In the genomic region with DNA sequence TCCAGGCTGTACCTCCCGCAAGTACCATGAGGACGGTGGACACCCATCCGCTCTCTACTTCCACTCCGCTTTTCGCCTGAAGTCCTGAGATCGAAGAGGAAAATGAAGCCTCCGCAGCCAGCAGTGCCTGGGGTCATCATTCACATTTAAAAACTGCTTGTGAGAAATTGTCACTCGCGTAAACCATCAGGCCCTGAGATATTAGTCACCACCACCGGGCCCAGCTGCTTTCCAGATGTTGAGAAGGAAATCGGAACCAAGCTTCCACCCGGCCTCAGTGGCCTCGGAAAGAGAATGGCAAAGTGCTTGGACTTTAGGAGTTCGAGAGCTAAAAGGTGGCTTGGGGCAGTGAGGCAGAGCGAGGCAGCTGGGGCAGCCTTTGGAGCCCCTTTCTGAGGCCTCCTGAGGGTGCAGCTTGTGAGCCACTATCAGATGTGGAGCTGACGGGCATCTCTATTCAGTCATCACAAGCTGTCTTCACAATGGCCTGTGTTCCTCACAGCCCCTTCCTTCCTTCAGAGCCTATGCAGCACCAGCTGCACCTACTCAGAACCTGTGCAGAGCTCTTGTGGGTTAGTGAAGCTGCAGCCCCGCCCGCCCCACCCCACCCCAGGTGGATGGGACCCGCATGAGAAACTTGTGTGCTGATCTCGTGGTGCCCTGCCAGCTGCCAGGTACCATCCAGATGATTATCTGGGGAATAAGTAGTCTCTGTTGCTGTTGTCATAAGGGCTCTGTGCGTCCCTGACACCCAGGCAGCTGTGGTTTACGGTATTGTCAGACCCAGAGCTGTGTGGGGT, we compare ENCODE assay signal across 11 mouse cellular contexts. TPM values are rescaled to one million over a fixed set of nuclear protein-coding genes. Genes with fewer than 3 reads are reported as not detected.
A peak's percentile ranks its signal among the peaks of the same experiment; 100 is the strongest.
DNase-seq lines count a peak whose midpoint lies in the region; ATAC-seq and TF ChIP-seq lines count a peak whose summit lies in the region.
"Had no signal": no experiment of that assay in that cellular context is flagged by ENCODE, and none has a peak within 500 bp of the region (broad histone marks: within the 10 kb centered on the region; RNA-seq: fewer than 3 reads in every experiment).

No protein-coding gene starts in this region.

- H3K9me3 ChIP-seq in embryonic facial prominence, embryonic 13.5 days: no peaks in the 10 kb centered on the region
- no peaks in the 10 kb centered on the region for H3K9me3 ChIP-seq in embryonic facial prominence, embryonic 10.5 days
- H3K9me3 ChIP-seq in intestine, postnatal 0 days (ENCODE audit: control insufficient read depth): no peaks in the 10 kb centered on the region
- no peaks in the 10 kb centered on the region for H3K9me3 ChIP-seq in forebrain, embryonic 16.5 days (ENCODE audit: control insufficient read depth, low read length)
- H3K9me3 ChIP-seq: embryonic facial prominence, embryonic 12.5 days had no signal

- TF ChIP-seq POLR2A in small intestine, adult 2 months (IDR thresholded peaks at IDR 0.05; ENCODE audit: low read depth, low read length): no peak

- H3K4me3 ChIP-seq in embryonic facial prominence, embryonic 13.5 days: no peak overlapping the region
- H3K4me3 ChIP-seq in embryonic facial prominence, embryonic 10.5 days: no peak overlapping the region
- no peak overlapping the region for H3K4me3 ChIP-seq in intestine, postnatal 0 days (ENCODE audit: low read depth, low read length)
- H3K4me3 ChIP-seq in small intestine, adult 2 months (ENCODE audit: low read depth, low read length): no peak overlapping the region
- H3K4me3 ChIP-seq in forebrain, embryonic 16.5 days (replicated peaks; ENCODE audit: low read length): no peak overlapping the region
- H3K4me3 ChIP-seq: embryonic facial prominence, embryonic 12.5 days; midbrain, embryonic 10.5 days had no signal

- no peak overlapping the region for H3K27ac ChIP-seq in embryonic facial prominence, embryonic 13.5 days
- no peak overlapping the region for H3K27ac ChIP-seq in embryonic facial prominence, embryonic 10.5 days (replicated peaks)
- peak overlapping the region; percentile 41; the same call in 1 of the 2 replicates for H3K27ac ChIP-seq in intestine, postnatal 0 days (ENCODE audit: low read depth, low read length)
- peak overlapping the region; percentile 71 for H3K27ac ChIP-seq in small intestine, adult 2 months (ENCODE audit: insufficient read depth, low read depth, low read length)
- no peak overlapping the region for H3K27ac ChIP-seq in forebrain, embryonic 16.5 days (ENCODE audit: low read length)
- H3K27ac ChIP-seq: embryonic facial prominence, embryonic 12.5 days; midbrain, embryonic 10.5 days had no signal

- H3K27me3 ChIP-seq in embryonic facial prominence, embryonic 13.5 days: no peaks in the 10 kb centered on the region
- H3K27me3 ChIP-seq in embryonic facial prominence, embryonic 10.5 days (replicated peaks; ENCODE audit: low read depth, poor library complexity, severe bottlenecking): no peaks in the 10 kb centered on the region
- no peaks in the 10 kb centered on the region for H3K27me3 ChIP-seq in intestine, postnatal 0 days (replicated peaks; ENCODE audit: control insufficient read depth, insufficient read depth, low read length)
- no peaks in the 10 kb centered on the region for H3K27me3 ChIP-seq in small intestine, adult 2 months (ENCODE audit: control insufficient read depth, insufficient read depth, low read length)
- no peaks in the 10 kb centered on the region for H3K27me3 ChIP-seq in forebrain, embryonic 16.5 days (replicated peaks; ENCODE audit: control insufficient read depth, insufficient read depth, low read length)
- H3K27me3 ChIP-seq: embryonic facial prominence, embryonic 12.5 days had no signal

- no peak for TF ChIP-seq CTCF in intestine, postnatal 0 days (IDR thresholded peaks at IDR 0.05; ENCODE audit: low read depth)
- TF ChIP-seq CTCF in small intestine, adult 2 months (IDR thresholded peaks at IDR 0.05; ENCODE audit: extremely low read depth, insufficient read length, insufficient replicate concordance, low read depth, low read length): no peak

- H3K4me1 ChIP-seq in embryonic facial prominence, embryonic 13.5 days: peaks cover 34% of the 10 kb centered on the region
- H3K4me1 ChIP-seq in embryonic facial prominence, embryonic 10.5 days: peaks cover 23% of the 10 kb centered on the region
- H3K4me1 ChIP-seq in intestine, postnatal 0 days (replicated peaks; ENCODE audit: control insufficient read depth, insufficient read depth, low read length): 0 out of 2 replicates have a peak, but pooled peaks cover 4% of the 10 kb centered on the region
- H3K4me1 ChIP-seq in small intestine, adult 2 months (ENCODE audit: control insufficient read depth, insufficient read depth, insufficient read length, low read length): peaks cover 8% of the 10 kb centered on the region
- H3K4me1 ChIP-seq in forebrain, embryonic 16.5 days (replicated peaks; ENCODE audit: control insufficient read depth, insufficient read depth, low read length): peaks cover 19% of the 10 kb centered on the region

- DNase-seq in embryonic facial prominence, embryonic 10.5 days (ENCODE audit: low spot score): no peak
- DNase-seq in 3T3-L1 (ENCODE audit: low read depth, low spot score): peak; percentile 70
- DNase-seq in adrenal gland, adult 18-20 months (ENCODE audit: low spot score in 2 of 2): no peak
- no peak for DNase-seq in ovary, postnatal 36 days (ENCODE audit: low spot score)
- DNase-seq: gastrocnemius, postnatal 14 days had no signal

- no peak for ATAC-seq in embryonic facial prominence, embryonic 13.5 days (ENCODE audit: insufficient number of reproducible peaks, insufficient read depth, low FRiP score, low TSS enrichment, low read depth)
- ATAC-seq in intestine, postnatal 0 days: no peak
- no peak for ATAC-seq in forebrain, embryonic 16.5 days

- no peaks in the 10 kb centered on the region for H3K36me3 ChIP-seq in embryonic facial prominence, embryonic 13.5 days
- no peaks in the 10 kb centered on the region for H3K36me3 ChIP-seq in embryonic facial prominence, embryonic 10.5 days (replicated peaks)
- no peaks in the 10 kb centered on the region for H3K36me3 ChIP-seq in intestine, postnatal 0 days (ENCODE audit: control insufficient read depth, insufficient read depth)
- H3K36me3 ChIP-seq in small intestine, adult 2 months (ENCODE audit: control insufficient read depth, insufficient read depth, low read length): no peaks in the 10 kb centered on the region
- H3K36me3 ChIP-seq in forebrain, embryonic 16.5 days (ENCODE audit: control insufficient read depth, insufficient read depth): no peaks in the 10 kb centered on the region
- H3K36me3 ChIP-seq: embryonic facial prominence, embryonic 12.5 days; midbrain, embryonic 10.5 days had no signal

- peak overlapping the region; percentile 11; the same call in 1 of the 2 replicates for H3K4me2 ChIP-seq in embryonic facial prominence, embryonic 13.5 days
- H3K4me2 ChIP-seq in intestine, postnatal 0 days (replicated peaks; ENCODE audit: low read depth): 0 out of 2 replicates have a peak overlapping the region, but pooled peaks have one; percentile 9
- no peak overlapping the region for H3K4me2 ChIP-seq in forebrain, embryonic 16.5 days (ENCODE audit: low read length)
- H3K4me2 ChIP-seq: embryonic facial prominence, embryonic 12.5 days had no signal

- H3K9ac ChIP-seq in embryonic facial prominence, embryonic 13.5 days: 0 out of 2 replicates have a peak overlapping the region, but pooled peaks have one; percentile 40
- no peak overlapping the region for H3K9ac ChIP-seq in intestine, postnatal 0 days (ENCODE audit: low read depth, low read length)
- H3K9ac ChIP-seq in forebrain, embryonic 16.5 days (replicated peaks; ENCODE audit: low read depth, low read length): no peak overlapping the region
- H3K9ac ChIP-seq: embryonic facial prominence, embryonic 12.5 days had no signal

- WGBS in embryonic facial prominence, embryonic 13.5 days: 60% methylated on average over 22 of the region's 22 CpGs
- WGBS in embryonic facial prominence, embryonic 10.5 days: 73% methylated on average over 22 of the region's 22 CpGs
- WGBS in intestine, postnatal 0 days: 59% methylated on average over 22 of the region's 22 CpGs
- 65% methylated on average over 22 of the region's 22 CpGs for WGBS in small intestine, adult 2 months
- WGBS in forebrain, embryonic 16.5 days: 87% methylated on average over 22 of the region's 22 CpGs

RNA-seq across cellular contexts. Expression of gene She, which starts 39.5 kb away (rescaled TPM):
- polyA plus RNA-seq in embryonic facial prominence, embryonic 13.5 days (2015; fragmentation: Nextera tagmentation; extraction: Ambion mirVana): 2.8 and 3.2 TPM in 2 replicates
- polyA plus RNA-seq in embryonic facial prominence, embryonic 10.5 days (2016; fragmentation: Nextera tagmentation; extraction: Ambion mirVana): 2.5 and 2.7 TPM in 2 replicates
- 1.6 and 1.8 TPM in 2 replicates for polyA plus RNA-seq in intestine, postnatal 0 days (2015; fragmentation: Nextera tagmentation; extraction: Ambion mirVana)
- 0.56 and 0.79 TPM in 2 replicates for polyA plus RNA-seq in small intestine, adult 2 months (2012; rRNA removed)
- total RNA-seq in adrenal gland, adult 18-20 months (2021): 1 to 10 TPM; 7.1 to 7.3 TPM
- 1.4 and 1.6 TPM in 2 replicates for polyA plus RNA-seq in forebrain, embryonic 16.5 days (2015; fragmentation: Nextera tagmentation; extraction: Ambion mirVana)

RNA-seq across cellular contexts. Expression of gene Il6ra, which starts 42.3 kb away (rescaled TPM):
- 0.83 and 1.6 TPM in 2 replicates for polyA plus RNA-seq in embryonic facial prominence, embryonic 13.5 days (2015; fragmentation: Nextera tagmentation; extraction: Ambion mirVana)
- 0.41 and 0.61 TPM in 2 replicates for polyA plus RNA-seq in embryonic facial prominence, embryonic 10.5 days (2016; fragmentation: Nextera tagmentation; extraction: Ambion mirVana)
- polyA plus RNA-seq in intestine, postnatal 0 days (2015; fragmentation: Nextera tagmentation; extraction: Ambion mirVana): 2.8 and 3.2 TPM in 2 replicates
- polyA plus RNA-seq in small intestine, adult 2 months (2012; rRNA removed): 3.0 and 3.7 TPM in 2 replicates
- 10 to 100 TPM in 1 of 2 experiments, 1 to 10 TPM in 1; 7.8 to 13.9 TPM for total RNA-seq in adrenal gland, adult 18-20 months (2021)
- 0.54 and 0.88 TPM in 2 replicates for polyA plus RNA-seq in forebrain, embryonic 16.5 days (2015; fragmentation: Nextera tagmentation; extraction: Ambion mirVana)

Comparison
In these comparisons a context has a peak if more than half of its experiments do, and no peak if none do; other contexts are left out.
1. H3K27ac ChIP-seq: peak in intestine, postnatal 0 days (single experiment) and small intestine, adult 2 months (single experiment); none in embryonic facial prominence, embryonic 13.5 days (single experiment), embryonic facial prominence, embryonic 10.5 days (single experiment) and forebrain, embryonic 16.5 days (single experiment).